Mouse (Mus musculus) embryonic fibroblast, embryonic 13.5 days (primary cell): Measurements from ENCODE around the gene Gas2. TPM values are rescaled to one million over a fixed set of nuclear protein-coding genes. Genes with fewer than 3 reads are reported as not detected.

Experiments used
- H3K27ac ChIP-seq: 2 replicates; pipeline ENCODE4 v1.5.1; 2012; ENCODE audit warnings: low read length, control low read depth, inconsistent platforms; ENCODE audit not compliant: insufficient read depth
- H3K4me1 ChIP-seq: 2 replicates; pipeline ENCODE4 v1.6.1; 2011; ENCODE audit warnings: low read length; ENCODE audit not compliant: control insufficient read depth, insufficient read depth
- H3K4me3 ChIP-seq: 2 replicates; pipeline ENCODE4 v1.5.1; 2011; ENCODE audit warnings: mild to moderate bottlenecking, control low read depth, low read length; ENCODE audit not compliant: insufficient read depth
- CTCF ChIP-seq: IDR thresholded peaks from 2 replicates; pipeline ENCODE4 v1.5.1; 2011; ENCODE audit warnings: mild to moderate bottlenecking, control low read depth, low read length, moderate library complexity, borderline replicate concordance; ENCODE audit not compliant: insufficient read depth
- POLR2A ChIP-seq: IDR thresholded peaks from 2 replicates; pipeline ENCODE4 v1.6.1; 2011; ENCODE audit warnings: low read depth, mild to moderate bottlenecking, control low read depth, low read length, moderate library complexity
- polyA plus RNA-seq: library from polyadenylated mRNA; stranded (reverse); fragments of >200 nt; gene quantifications from 2 replicates; pipeline ENCODE4 v1.2.4, GENCODE M21; 2011; ENCODE audit warnings: low read depth; ENCODE audit not compliant: missing spikeins, insufficient read length

Gene Gas2
- polyA plus RNA-seq, 1 experiment: 139 TPM

GRCm38 (mm10) chr7:51850877-51851276, 10.9 kb upstream of the Gas2 start:
- no peaks in the 10 kb centered on the region for H3K4me1 ChIP-seq
- H3K4me3 ChIP-seq: no peak overlapping the region
- no peak for TF ChIP-seq POLR2A
- TF ChIP-seq CTCF: no peak
- H3K27ac ChIP-seq: no peak overlapping the region

GRCm38 (mm10) chr7:51851890-51852507, 9.8 kb upstream of the Gas2 start:
- no peak for TF ChIP-seq POLR2A
- TF ChIP-seq CTCF: no peak
- no peaks in the 10 kb centered on the region for H3K4me1 ChIP-seq
- no peak overlapping the region for H3K27ac ChIP-seq
- no peak overlapping the region for H3K4me3 ChIP-seq

- TF ChIP-seq CTCF (no peak), POLR2A (peak; percentile 75)
- Histone ChIP-seq H3K4me1 (peaks cover 4% of the 10 kb centered on the region), H3K27ac (peak within 1 kb of the TSS; percentile 80), H3K4me3 (peak within 1 kb of the TSS; percentile 54)
Measured at GRCm38 (mm10) chr7:51862097-51862492, 280 bp downstream of the Gas2 start, which contains the start of gene Fancf. Gene Fancf (minus strand): TSS chr7:51862267.

- peak overlapping the region; percentile 54 for H3K4me3 ChIP-seq
- H3K27ac ChIP-seq: peak overlapping the region; percentile 49; the same call in 1 of the 2 replicates
- H3K4me1 ChIP-seq: peaks cover 4% of the 10 kb centered on the region
- TF ChIP-seq CTCF (no peak), POLR2A (no peak)
Measured at GRCm38 (mm10) chr7:51862842-51863241, 1.0 kb downstream of the Gas2 start.

- no peak for TF ChIP-seq POLR2A
- TF ChIP-seq CTCF: no peak
- Histone ChIP-seq H3K4me3 (no peak overlapping the region), H3K4me1 (peaks cover 4% of the 10 kb centered on the region), H3K27ac (peak overlapping the region; percentile 82)
Measured at GRCm38 (mm10) chr7:51865336-51865735, 3.5 kb downstream of the Gas2 start.

- no peak overlapping the region for H3K4me3 ChIP-seq
- peaks cover 4% of the 10 kb centered on the region for H3K4me1 ChIP-seq
- no peak for TF ChIP-seq POLR2A
- TF ChIP-seq CTCF: peak; percentile 8; the same call in 1 of the 2 replicates
Measured at GRCm38 (mm10) chr7:51867983-51868382, 6.2 kb downstream of the Gas2 start.

GRCm38 (mm10) chr7:51872041-51872440, 10.2 kb downstream of the Gas2 start:
- no peak for TF ChIP-seq CTCF
- Histone ChIP-seq H3K4me3 (no peak overlapping the region), H3K27ac (no peak overlapping the region), H3K4me1 (no peaks in the 10 kb centered on the region)

More at GRCm38 (mm10) chr7:51867983-51868382, 6.2 kb downstream of the Gas2 start:
- no peak overlapping the region for H3K27ac ChIP-seq

GRCm38 (mm10) chr7:51872597-51872996, 10.8 kb downstream of the Gas2 start:
- H3K4me1 ChIP-seq: no peaks in the 10 kb centered on the region
- TF ChIP-seq POLR2A: no peak
- TF ChIP-seq CTCF: no peak
- H3K4me3 ChIP-seq: no peak overlapping the region
- no peak overlapping the region for H3K27ac ChIP-seq

- no peak overlapping the region for H3K4me3 ChIP-seq
- no peak for TF ChIP-seq POLR2A
- TF ChIP-seq CTCF: no peak
- H3K27ac ChIP-seq: no peak overlapping the region
- peaks cover 8% of the 10 kb centered on the region; the same call in 1 of the 2 replicates for H3K4me1 ChIP-seq
Measured at GRCm38 (mm10) chr7:51876316-51876715, 14.5 kb downstream of the Gas2 start.

GRCm38 (mm10) chr7:51878730-51879129, 16.9 kb downstream of the Gas2 start:
- peak overlapping the region; percentile 35 for H3K4me3 ChIP-seq

GRCm38 (mm10) chr7:51879136-51879723, 17.4 kb downstream of the Gas2 start:
- H3K4me3 ChIP-seq: peak overlapping the region; percentile 35
- H3K27ac ChIP-seq: peak overlapping the region; percentile 96
- H3K4me1 ChIP-seq: peaks cover 8% of the 10 kb centered on the region; the same call in 1 of the 2 replicates
- TF ChIP-seq POLR2A (peak; percentile 67), CTCF (no peak)

More at GRCm38 (mm10) chr7:51878730-51879129, 16.9 kb downstream of the Gas2 start:
- TF ChIP-seq POLR2A (no peak), CTCF (no peak)
- Histone ChIP-seq H3K4me1 (peaks cover 8% of the 10 kb centered on the region; the same call in 1 of the 2 replicates), H3K27ac (peak overlapping the region; percentile 96)
